Mouse (Mus musculus) left cerebral cortex, postnatal 4 days (tissue): ENCODE measurements at regions not wholly inside any gene's neighbourhood (a gene's known extent, or its start where the extent isn't known, plus 50 kb on each side); places are given as distances from the start of the nearest gene placed in this dataset.

Experiments used
- DNase-seq: peaks from one replicate; pipeline ENCODE4 v3.0.0-alpha.2; 2022
- intact Hi-C: fragments of 180-260 bp; cut with DNase I; formaldehyde crosslinking; loops from one replicate; pipeline ENCODE4 v1.15.1; 2025

- intact Hi-C loops, result loop anchor here (10.0 kb wide), 1 partner anchor 130 kb away; no protein-coding TSS in a partner anchor
- DNase-seq, result no peak
Observed at GRCm38 (mm10) chr14:105505261-105505660, 246.9 kb downstream of the Ndfip2 start.

GRCm38 (mm10) chr14:105504376-105504775, 246.0 kb downstream of the Ndfip2 start:
- intact Hi-C loops, result loop anchor here (10.0 kb wide), 1 partner anchor 130 kb away; no protein-coding TSS in a partner anchor
- DNase-seq, result no peak

- intact Hi-C loops, result loop anchor here (10.0 kb wide), 1 partner anchor 131 kb away; no protein-coding TSS in a partner anchor
- no peak for DNase-seq
Observed at GRCm38 (mm10) chr14:105503806-105504205, 245.4 kb downstream of the Ndfip2 start.

GRCm38 (mm10) chr14:105502633-105502975, 244.2 kb downstream of the Ndfip2 start:
- intact Hi-C loops, result loop anchor here (10.0 kb wide), 1 partner anchor 132 kb away; no protein-coding TSS in a partner anchor
- DNase-seq, result no peak

GRCm38 (mm10) chr14:105501792-105502632, 243.6 kb downstream of the Ndfip2 start:
- intact Hi-C loops, result loop anchor here (10.0 kb wide), 1 partner anchor 133 kb away; no protein-coding TSS in a partner anchor
- DNase-seq, result no peak

GRCm38 (mm10) chr14:105500966-105501741, 242.8 kb downstream of the Ndfip2 start:
- intact Hi-C loops, result loop anchor here (10.0 kb wide), 1 partner anchor 134 kb away; no protein-coding TSS in a partner anchor
- no peak for DNase-seq

GRCm38 (mm10) chr14:105499319-105499895, 241.0 kb downstream of the Ndfip2 start:
- peak; percentile 56 for DNase-seq
- intact Hi-C loops, result loop anchor here (10.0 kb wide), 1 partner anchor 215 kb away; no protein-coding TSS in a partner anchor

- intact Hi-C loops, result loop anchor here (10.0 kb wide), 1 partner anchor 216 kb away; no protein-coding TSS in a partner anchor
- DNase-seq, result no peak
Observed at GRCm38 (mm10) chr14:105498155-105498906, 240.0 kb downstream of the Ndfip2 start.

GRCm38 (mm10) chr14:105495161-105495560, 236.8 kb downstream of the Ndfip2 start:
- DNase-seq, result no peak
- intact Hi-C loops, result loop anchor here (10.0 kb wide), 1 partner anchor 220 kb away; no protein-coding TSS in a partner anchor

GRCm38 (mm10) chr14:105494415-105494814, 236.0 kb downstream of the Ndfip2 start:
- no peak for DNase-seq

GRCm38 (mm10) chr14:105490158-105490557, 231.8 kb downstream of the Ndfip2 start:
- intact Hi-C loops, result loop anchor here (10.0 kb wide), 1 partner anchor 225 kb away; no protein-coding TSS in a partner anchor
- DNase-seq, result no peak

More at GRCm38 (mm10) chr14:105494415-105494814, 236.0 kb downstream of the Ndfip2 start:
- intact Hi-C loops, result loop anchor here (10.0 kb wide), 1 partner anchor 220 kb away; no protein-coding TSS in a partner anchor

GRCm38 (mm10) chr14:105483352-105484083, 225.1 kb downstream of the Ndfip2 start:
- intact Hi-C loops, result loop anchor here (5.0 to 10.0 kb wide), 2 partner anchors 169 to 249 kb away; no protein-coding TSS in a partner anchor
- DNase-seq, result peak; percentile 77

GRCm38 (mm10) chr14:105482644-105483351, 224.4 kb downstream of the Ndfip2 start:
- peak; percentile 44 for DNase-seq
- intact Hi-C loops, result loop anchor here (5.0 to 10.0 kb wide), 2 partner anchors 168 to 250 kb away; no protein-coding TSS in a partner anchor

GRCm38 (mm10) chr14:105480048-105480447, 221.7 kb downstream of the Ndfip2 start:
- intact Hi-C loops, result loop anchor here (5.0 to 10.0 kb wide), 2 partner anchors 165 to 252 kb away; no protein-coding TSS in a partner anchor
- DNase-seq, result no peak

GRCm38 (mm10) chr14:105474991-105475553, 216.7 kb downstream of the Ndfip2 start:
- intact Hi-C loops, result loop anchor here (5.0 kb wide), 2 partner anchors 422 to 447 kb away; partner anchors contain the start of gene Spry2
- peak; percentile 16 for DNase-seq

- no peak for DNase-seq
- intact Hi-C loops, result no loop called here
Observed at GRCm38 (mm10) chr14:105448919-105449458, 190.6 kb downstream of the Ndfip2 start.

- intact Hi-C loops, result no loop called here
- no peak for DNase-seq
Observed at GRCm38 (mm10) chr14:105447088-105447487, 188.7 kb downstream of the Ndfip2 start.
